Mouse (Mus musculus) MEL (cell line): Measurements from ENCODE around the gene Cmtm3. TPM values are rescaled to one million over a fixed set of nuclear protein-coding genes. Genes with fewer than 3 reads are reported as not detected.
A peak's percentile ranks its signal among the peaks of the same experiment; 100 is the strongest.

Experiments used
- DNase-seq: peaks from one replicate; pipeline ENCODE4 v3.0.0; 2011; ENCODE audit warnings: low read depth, low spot score
- H3K27ac ChIP-seq: 2 replicates; pipeline ENCODE4 v1.5.1; 2012; ENCODE audit warnings: low read depth, mild to moderate bottlenecking, control low read depth, low read length, moderate library complexity; ENCODE audit not compliant: control insufficient read depth
- H3K27me3 ChIP-seq, 2 experiments: fragments of 150-350 bp in 1 of 2; sonication (generic) in 1 of 2; 2 replicates each; pipeline ENCODE4 v1.6.1; 2012; ENCODE audit warnings: low read length in 2 of 2, mild to moderate bottlenecking in 2 of 2, improper control_type of control experiment in 1 of 2, moderate library complexity in 1 of 2; ENCODE audit not compliant: insufficient read depth in 2 of 2, control insufficient read depth in 1 of 2
- H3K36me3 ChIP-seq, 2 experiments: 2 replicates each; pipeline ENCODE4 v1.6.1; 2012 to 2014; ENCODE audit warnings: low read length in 2 of 2, improper control_type of control experiment in 1 of 2, inconsistent platforms in 1 of 2, mild to moderate bottlenecking in 1 of 2; ENCODE audit not compliant: insufficient read depth in 2 of 2, control insufficient read depth in 1 of 2
- H3K4me1 ChIP-seq, 2 experiments: fragments of 150-350 bp in 1 of 2; sonication (generic) in 1 of 2; 2 replicates each; pipeline ENCODE4 v1.6.1; 2012; ENCODE audit warnings: low read length in 2 of 2, improper control_type of control experiment in 1 of 2, mild to moderate bottlenecking in 1 of 2; ENCODE audit not compliant: insufficient read depth in 2 of 2, control insufficient read depth in 1 of 2
- H3K4me3 ChIP-seq, 2 experiments: fragments of 150-350 bp in 1 of 2; sonication (generic) in 1 of 2; 2 replicates each; pipeline ENCODE4 v1.5.1; 2012; ENCODE audit warnings: low read depth in 2 of 2, low read length in 2 of 2, mild to moderate bottlenecking in 2 of 2, moderate library complexity in 2 of 2, control low read depth in 1 of 2, improper control_type of control experiment in 1 of 2; ENCODE audit not compliant: control insufficient read depth in 1 of 2, insufficient read depth in 1 of 2
- H3K79me2 ChIP-seq: 2 replicates; pipeline ENCODE4 v1.6.1; 2012; ENCODE audit warnings: mild to moderate bottlenecking, low read length, moderate library complexity; ENCODE audit not compliant: control insufficient read depth, poor library complexity, insufficient read depth
- H3K9ac ChIP-seq: 2 replicates; pipeline ENCODE4 v1.6.1; 2012; ENCODE audit warnings: low read depth, mild to moderate bottlenecking, control low read depth, low read length, moderate library complexity; ENCODE audit not compliant: control insufficient read depth, poor library complexity, severe bottlenecking
- H3K9me3 ChIP-seq: fragments of 150-350 bp; sonication (generic); replicated peaks from 2 replicates; pipeline ENCODE4 v1.6.1; 2012; ENCODE audit warnings: mild to moderate bottlenecking, low read length, improper control_type of control experiment, moderate library complexity; ENCODE audit not compliant: insufficient read depth
- BHLHE40 ChIP-seq: IDR thresholded peaks from 2 replicates; pipeline ENCODE4 v1.6.1; 2012; ENCODE audit warnings: low read depth, mild to moderate bottlenecking, inconsistent platforms, low read length, improper control_type of control experiment, borderline replicate concordance
- CHD2 ChIP-seq: IDR thresholded peaks from 2 replicates; pipeline ENCODE4 v1.6.1; 2011; ENCODE audit warnings: low read length, improper control_type of control experiment
- CTCF ChIP-seq, 3 experiments: IDR thresholded peaks in 2 of 3; conservative IDR thresholded peaks in 1 of 3; 2 replicates each; pipeline ENCODE4 v1.5.1; 2011 to 2012; ENCODE audit warnings: low read length in 3 of 3, low read depth in 2 of 3, mild to moderate bottlenecking in 2 of 3, improper control_type of control experiment in 1 of 3, inconsistent platforms in 1 of 3, mixed read lengths in 1 of 3, moderate library complexity in 1 of 3; ENCODE audit not compliant: control insufficient read depth in 1 of 3, insufficient read depth in 1 of 3, poor library complexity in 1 of 3, severe bottlenecking in 1 of 3
- ELF1 ChIP-seq: IDR thresholded peaks from 2 replicates; pipeline ENCODE4 v1.6.1; 2014; ENCODE audit warnings: low read depth, mild to moderate bottlenecking, inconsistent platforms, low read length, improper control_type of control experiment, moderate library complexity
- EP300 ChIP-seq, 2 experiments: IDR thresholded peaks; 2 replicates each; pipeline ENCODE4 v1.6.1; 2011; ENCODE audit warnings: improper control_type of control experiment in 2 of 2, low read length in 2 of 2, low read depth in 1 of 2, mild to moderate bottlenecking in 1 of 2
- ETS1 ChIP-seq: IDR thresholded peaks from 2 replicates; pipeline ENCODE4 v1.6.1; 2012; ENCODE audit warnings: low read depth, mild to moderate bottlenecking, inconsistent platforms, low read length, improper control_type of control experiment, moderate library complexity
- GABPA ChIP-seq: IDR thresholded peaks from 2 replicates; pipeline ENCODE4 v1.6.1; 2012; ENCODE audit warnings: low read depth, mild to moderate bottlenecking, inconsistent platforms, low read length, improper control_type of control experiment, moderate library complexity
- GATA1 ChIP-seq: IDR thresholded peaks from 2 replicates; pipeline ENCODE4 v1.6.1; 2011; ENCODE audit warnings: low read depth, low read length, improper control_type of control experiment
- HCFC1 ChIP-seq: IDR thresholded peaks from 2 replicates; pipeline ENCODE4 v1.6.1; 2012; ENCODE audit warnings: low read depth, mild to moderate bottlenecking, inconsistent platforms, low read length, improper control_type of control experiment, moderate library complexity
- MXI1 ChIP-seq: IDR thresholded peaks from 2 replicates; pipeline ENCODE4 v1.6.1; 2011; ENCODE audit warnings: mild to moderate bottlenecking, low read depth, low read length, improper control_type of control experiment
- MYC ChIP-seq: IDR thresholded peaks from 2 replicates; pipeline ENCODE4 v1.6.1; 2011; ENCODE audit warnings: low read depth, mild to moderate bottlenecking, low read length, improper control_type of control experiment, moderate library complexity
- NELFE ChIP-seq: IDR thresholded peaks from 2 replicates; pipeline ENCODE4 v1.6.1; 2011; ENCODE audit warnings: low read depth, low read length, improper control_type of control experiment
- POLR2AphosphoS2 ChIP-seq: IDR thresholded peaks from 2 replicates; pipeline ENCODE4 v1.6.1; 2011; ENCODE audit warnings: low read length, improper control_type of control experiment
- RAD21 ChIP-seq: IDR thresholded peaks from 2 replicates; pipeline ENCODE4 v1.6.1; 2011; ENCODE audit warnings: mild to moderate bottlenecking, low read depth, low read length, improper control_type of control experiment
- RCOR1 ChIP-seq: IDR thresholded peaks from 2 replicates; pipeline ENCODE4 v1.6.1; 2012; ENCODE audit warnings: low read depth, mild to moderate bottlenecking, inconsistent platforms, low read length, improper control_type of control experiment
- SIN3A ChIP-seq: IDR thresholded peaks from 2 replicates; pipeline ENCODE4 v1.6.1; 2012; ENCODE audit warnings: low read length, improper control_type of control experiment, inconsistent platforms
- SMC3 ChIP-seq: IDR thresholded peaks from 2 replicates; pipeline ENCODE4 v1.6.1; 2011; ENCODE audit warnings: low read depth, low read length, improper control_type of control experiment
- TAL1 ChIP-seq: IDR thresholded peaks from 2 replicates; pipeline ENCODE4 v1.6.1; 2012; ENCODE audit warnings: mild to moderate bottlenecking, inconsistent platforms, low read length, moderate library complexity, mixed read lengths
- UBTF ChIP-seq: IDR thresholded peaks from 2 replicates; pipeline ENCODE4 v1.6.1; 2012; ENCODE audit warnings: low read depth, mild to moderate bottlenecking, inconsistent platforms, low read length, improper control_type of control experiment, moderate library complexity, borderline replicate concordance; ENCODE audit not compliant: insufficient read depth
- ZC3H11A ChIP-seq: IDR thresholded peaks from 2 replicates; pipeline ENCODE4 v1.6.1; 2012; ENCODE audit warnings: low read depth, mild to moderate bottlenecking, inconsistent platforms, low read length, improper control_type of control experiment
- ZMIZ1 ChIP-seq: IDR thresholded peaks from 2 replicates; pipeline ENCODE4 v1.6.1; 2012; ENCODE audit warnings: low read depth, mild to moderate bottlenecking, inconsistent platforms, low read length, improper control_type of control experiment, moderate library complexity
- ZNF384 ChIP-seq: IDR thresholded peaks from 2 replicates; pipeline ENCODE4 v1.6.1; 2012; ENCODE audit warnings: low read depth, mild to moderate bottlenecking, inconsistent platforms, low read length, improper control_type of control experiment
- polyA plus RNA-seq, 2 experiments: library from polyadenylated mRNA; stranded (reverse) in 1 of 2; unstranded in 1 of 2; fragments of >175 nt in 1 of 2; fragments of >200 nt in 1 of 2; gene quantifications; 2 replicates each; pipeline versions ENCODE4 v1.2.1 to v1.2.4; 2012; ENCODE audit warnings: low replicate concordance in 2 of 2, low read depth in 1 of 2; ENCODE audit not compliant: insufficient read length in 2 of 2, insufficient read depth in 1 of 2, missing spikeins in 1 of 2
- total RNA-seq: library from RNA; depleted of rRNA; stranded (reverse); fragments of 300-350 nt; gene quantifications from 2 replicates; pipeline ENCODE4 v1.2.3, GENCODE M21; 2012

Cmtm3 gene
- total and polyA plus RNA-seq, 3 experiments, result 17.9 to 56.3 TPM; not detected in 1

GRCm38 (mm10) chr8:104342426-104342825, 3.2 kb downstream of the Cmtm3 start:
- H3K4me1 ChIP-seq, result peaks cover 0 to 7% of the 10 kb centered on the region in 2 experiments; a peak in 2 of 4 replicates
- peaks cover 0 to 9% of the 10 kb centered on the region in 2 experiments; a peak in 2 of 4 replicates for H3K36me3 ChIP-seq
- no peaks in the 10 kb centered on the region for H3K9me3 ChIP-seq
- no peak overlapping the region for H3K27ac ChIP-seq
- DNase-seq, result no peak
- peaks cover 10% of the 10 kb centered on the region for H3K79me2 ChIP-seq
- no peak for TF ChIP-seq CHD2
- TF ChIP-seq RCOR1, result no peak
- no peak for TF ChIP-seq GATA1
- no peak for TF ChIP-seq SIN3A
- no peak for TF ChIP-seq UBTF
- TF ChIP-seq BHLHE40, result no peak
- TF ChIP-seq RAD21, result no peak
- TF ChIP-seq SMC3, result no peak
- no peak for TF ChIP-seq MYC
- no peak for TF ChIP-seq TAL1
- no peak for TF ChIP-seq ZMIZ1
- TF ChIP-seq POLR2AphosphoS2, result no peak
- no peak for TF ChIP-seq ZNF384
- TF ChIP-seq ETS1, result no peak
- no peak for TF ChIP-seq ELF1
- TF ChIP-seq MXI1, result no peak
- no peak for TF ChIP-seq GABPA
- no peak for TF ChIP-seq HCFC1
- TF ChIP-seq EP300 (IDR thresholded peaks at IDR 0.05; ENCODE audit: low read depth in 1 of 2, low read length in 2 of 2), result no peak
- TF ChIP-seq NELFE, result no peak
- TF ChIP-seq, all 39 proteins: peak for 0
- H3K27me3 ChIP-seq, result no peaks in the 10 kb centered on the region
- H3K4me3 ChIP-seq, result no peak overlapping the region
- no peak overlapping the region for H3K9ac ChIP-seq

GRCm38 (mm10) chr8:104343957-104344356, 4.7 kb downstream of the Cmtm3 start:
- Histone ChIP-seq H3K27ac (no peak overlapping the region), H3K4me3 (no peak overlapping the region), H3K9ac (no peak overlapping the region), H3K4me1 (peaks cover 0 to 7% of the 10 kb centered on the region in 2 experiments; a peak in 2 of 4 replicates), H3K79me2 (peaks cover 10% of the 10 kb centered on the region), H3K9me3 (no peaks in the 10 kb centered on the region), H3K27me3 (no peaks in the 10 kb centered on the region), H3K36me3 (peaks cover 0 to 4% of the 10 kb centered on the region in 2 experiments; a peak in 2 of 4 replicates)
- peak; percentile 84 for DNase-seq
- TF ChIP-seq ZC3H11A (peak; percentile 44), RAD21 (peak; percentile 75), RCOR1 (no peak), SMC3 (peak; percentile 82), CTCF (IDR thresholded peaks at IDR 0.05 in 2 of 3, conservative IDR thresholded peaks at IDR 0.05 in 1 of 3; ENCODE audit: control insufficient read depth in 1 of 3, insufficient read depth in 1 of 3, low read depth in 2 of 3, low read length in 3 of 3, poor library complexity in 1 of 3, severe bottlenecking in 1 of 3) (peak; percentile 87 to 93 (median 92))
